13 mouse cellular contexts compared by ENCODE assay signal in genomic region chr7:125492551-125492950, GRCm38 (mm10). TPM values are rescaled to one million over a fixed set of nuclear protein-coding genes. Genes with fewer than 3 reads are reported as not detected.
A peak's percentile ranks its signal among the peaks of the same experiment; 100 is the strongest.
DNase-seq lines count a peak whose midpoint lies in the region; ATAC-seq and TF ChIP-seq lines count a peak whose summit lies in the region.
"Had no signal": no experiment of that assay in that cellular context is flagged by ENCODE, and none has a peak within 500 bp of the region (broad histone marks: within the 10 kb centered on the region; RNA-seq: fewer than 3 reads in every experiment).

No protein-coding gene starts in this region.

- peaks cover 31% of the 10 kb centered on the region for H3K4me1 ChIP-seq in hindbrain, embryonic 13.5 days (replicated peaks)
- H3K4me1 ChIP-seq in hindbrain, postnatal 0 days (ENCODE audit: insufficient read depth, low read length) = peaks cover 7% of the 10 kb centered on the region
- H3K4me1 ChIP-seq in thymus, adult 2 months (replicated peaks; ENCODE audit: control insufficient read depth, insufficient read depth, low read length) = peaks cover 59% of the 10 kb centered on the region
- H3K4me1 ChIP-seq in limb, embryonic 10.5 days = peaks cover 20% of the 10 kb centered on the region

- no peak for ATAC-seq in hindbrain, embryonic 13.5 days (ENCODE audit: low FRiP score)
- ATAC-seq in hindbrain, postnatal 0 days = no peak

- H3K36me3 ChIP-seq in hindbrain, embryonic 13.5 days = no peaks in the 10 kb centered on the region
- H3K36me3 ChIP-seq in hindbrain, postnatal 0 days (ENCODE audit: insufficient read depth, low read length) = no peaks in the 10 kb centered on the region
- no peaks in the 10 kb centered on the region for H3K36me3 ChIP-seq in thymus, adult 2 months (ENCODE audit: control insufficient read depth, insufficient read depth, low read length)
- no peaks in the 10 kb centered on the region for H3K36me3 ChIP-seq in limb, embryonic 10.5 days
- H3K36me3 ChIP-seq: liver, embryonic 15.5 days had no signal

- no peak for TF ChIP-seq CTCF in hindbrain, postnatal 0 days (IDR thresholded peaks at IDR 0.05; ENCODE audit: low read depth)
- no peak for TF ChIP-seq CTCF in thymus, adult 2 months (IDR thresholded peaks at IDR 0.05; ENCODE audit: borderline replicate concordance, control insufficient read depth, extremely low read depth, insufficient read depth, low read length, poor library complexity)

- H3K9me3 ChIP-seq in hindbrain, embryonic 13.5 days = no peaks in the 10 kb centered on the region
- H3K9me3 ChIP-seq in hindbrain, postnatal 0 days (ENCODE audit: low read length) = no peaks in the 10 kb centered on the region
- H3K9me3 ChIP-seq in limb, embryonic 10.5 days (replicated peaks) = no peaks in the 10 kb centered on the region
- H3K9me3 ChIP-seq: liver, embryonic 15.5 days had no signal

- no peaks in the 10 kb centered on the region for H3K27me3 ChIP-seq in hindbrain, embryonic 13.5 days
- H3K27me3 ChIP-seq in hindbrain, postnatal 0 days (ENCODE audit: insufficient read depth, low read length) = no peaks in the 10 kb centered on the region
- no peaks in the 10 kb centered on the region for H3K27me3 ChIP-seq in thymus, adult 2 months (ENCODE audit: control insufficient read depth, insufficient read depth, low read length)
- H3K27me3 ChIP-seq in limb, embryonic 10.5 days (ENCODE audit: low read depth, poor library complexity, severe bottlenecking) = no peaks in the 10 kb centered on the region
- H3K27me3 ChIP-seq: liver, embryonic 15.5 days had no signal

- WGBS in hindbrain, embryonic 13.5 days = 91% methylated on average over 6 of the region's 6 CpGs
- 85% methylated on average over 6 of the region's 6 CpGs for WGBS in hindbrain, postnatal 0 days
- 95% methylated on average over 6 of the region's 6 CpGs for WGBS in thymus, adult 2 months
- 83% methylated on average over 6 of the region's 6 CpGs for WGBS in limb, embryonic 10.5 days

- no peak overlapping the region for H3K4me3 ChIP-seq in hindbrain, embryonic 13.5 days
- no peak overlapping the region for H3K4me3 ChIP-seq in hindbrain, postnatal 0 days (ENCODE audit: low read length)
- no peak overlapping the region for H3K4me3 ChIP-seq in thymus, adult 2 months (ENCODE audit: control insufficient read depth, insufficient read depth, low read length)
- H3K4me3 ChIP-seq in limb, embryonic 10.5 days = no peak overlapping the region

- no peak overlapping the region for H3K4me2 ChIP-seq in hindbrain, embryonic 13.5 days
- H3K4me2 ChIP-seq in hindbrain, postnatal 0 days (ENCODE audit: low read depth, low read length) = no peak overlapping the region

- no peak for TF ChIP-seq POLR2A in thymus, adult 2 months (IDR thresholded peaks at IDR 0.05; ENCODE audit: control insufficient read depth, extremely low read depth, insufficient read depth, low read length, poor library complexity)

- H3K27ac ChIP-seq in hindbrain, embryonic 13.5 days = no peak overlapping the region
- no peak overlapping the region for H3K27ac ChIP-seq in hindbrain, postnatal 0 days
- peak overlapping the region; percentile 92 for H3K27ac ChIP-seq in thymus, adult 2 months (ENCODE audit: control insufficient read depth, insufficient read depth, low read length)
- peak overlapping the region; percentile 94; the same call in 1 of the 2 replicates for H3K27ac ChIP-seq in limb, embryonic 10.5 days

- peak overlapping the region; percentile 81; the same call in 1 of the 2 replicates for H3K9ac ChIP-seq in hindbrain, embryonic 13.5 days
- H3K9ac ChIP-seq in hindbrain, postnatal 0 days (replicated peaks; ENCODE audit: low read length) = no peak overlapping the region

- intact Hi-C loops in left cerebral cortex, postnatal 25 days (cut with DNase I) = no loop called here

- DNase-seq in hindbrain, postnatal 0 days (ENCODE audit: low spot score) = no peak
- DNase-seq in thymus, adult 2 months = no peak
- no peak for DNase-seq in thymus, adult 18-20 months
- DNase-seq in limb, embryonic 10.5 days (ENCODE audit: low spot score) = no peak
- DNase-seq in embryo, embryonic 10.5 days (ENCODE audit: low spot score) = no peak
- DNase-seq in left cerebral cortex, postnatal 25 days (ENCODE audit: low spot score in 2 of 2) = no peak
- DNase-seq: cerebellum, adult 8-10 months; gastrocnemius, postnatal 36 days; kidney, postnatal 25 days; midbrain, embryonic 14.5 days; right cerebral cortex, adult 18-20 months had no signal

RNA-seq across cellular contexts. Expression of gene Nsmce1, which starts 1.2 kb away (rescaled TPM):
- 104 TPM in 2 replicates for polyA plus RNA-seq in hindbrain, embryonic 13.5 days (2015; fragmentation: Nextera tagmentation; extraction: Ambion mirVana)
- 21.3 and 27.8 TPM in 2 replicates for total RNA-seq in hindbrain, postnatal 0 days (2014; rRNA removed)
- polyA plus RNA-seq in hindbrain, postnatal 0 days (2015; fragmentation: Nextera tagmentation; extraction: Ambion mirVana) = 87.9 and 88.6 TPM in 2 replicates
- polyA plus RNA-seq in thymus, adult 2 months (2012; rRNA removed) = 93.7 and 111 TPM in 2 replicates
- polyA plus RNA-seq in limb, embryonic 10.5 days (2016; fragmentation: Nextera tagmentation; extraction: Ambion mirVana) = 123 and 129 TPM in 2 replicates
- 10 to 100 TPM; 12.8 to 13.4 TPM for total RNA-seq in left cerebral cortex, postnatal 25 days (2021)

RNA-seq across cellular contexts. Expression of gene Kdm8, which starts 48.1 kb away (rescaled TPM):
- 5.4 and 5.9 TPM in 2 replicates for polyA plus RNA-seq in hindbrain, embryonic 13.5 days (2015; fragmentation: Nextera tagmentation; extraction: Ambion mirVana)
- 7.2 and 7.5 TPM in 2 replicates for total RNA-seq in hindbrain, postnatal 0 days (2014; rRNA removed)
- polyA plus RNA-seq in hindbrain, postnatal 0 days (2015; fragmentation: Nextera tagmentation; extraction: Ambion mirVana) = 4.1 and 5.0 TPM in 2 replicates
- polyA plus RNA-seq in thymus, adult 2 months (2012; rRNA removed) = 12.5 and 14.2 TPM in 2 replicates
- polyA plus RNA-seq in limb, embryonic 10.5 days (2016; fragmentation: Nextera tagmentation; extraction: Ambion mirVana) = 18.7 and 19.5 TPM in 2 replicates
- 1 to 10 TPM; 3.8 to 4.7 TPM for total RNA-seq in left cerebral cortex, postnatal 25 days (2021)

RNA-seq across cellular contexts. Expression of gene Il4ra, which starts 59.4 kb away (rescaled TPM):
- polyA plus RNA-seq in hindbrain, embryonic 13.5 days (2015; fragmentation: Nextera tagmentation; extraction: Ambion mirVana) = 4.1 and 4.2 TPM in 2 replicates
- 13.3 and 14.3 TPM in 2 replicates for total RNA-seq in hindbrain, postnatal 0 days (2014; rRNA removed)
- polyA plus RNA-seq in hindbrain, postnatal 0 days (2015; fragmentation: Nextera tagmentation; extraction: Ambion mirVana) = 4.5 and 5.0 TPM in 2 replicates
- 141 and 189 TPM in 2 replicates for polyA plus RNA-seq in thymus, adult 2 months (2012; rRNA removed)
- polyA plus RNA-seq in limb, embryonic 10.5 days (2016; fragmentation: Nextera tagmentation; extraction: Ambion mirVana) = 3.1 and 4.2 TPM in 2 replicates
- total RNA-seq in left cerebral cortex, postnatal 25 days (2021) = 1 to 10 TPM; 6.1 to 7.1 TPM

Comparison
In these comparisons a context has a peak if more than half of its experiments do, and no peak if none do; other contexts are left out.
1. H3K27ac ChIP-seq: peak in thymus, adult 2 months (single experiment) and limb, embryonic 10.5 days (single experiment); none in hindbrain, embryonic 13.5 days (single experiment) and hindbrain, postnatal 0 days (single experiment).
2. RNA of gene Il4ra, which starts 59.4 kb away (polyA plus RNA-seq): 141 to 189 TPM in thymus, adult 2 months; 4.5 to 5.0 TPM in hindbrain, postnatal 0 days, 3.1 to 4.2 TPM in limb, embryonic 10.5 days and 4.1 to 4.2 TPM in hindbrain, embryonic 13.5 days; every median in the first group is over 10 times any median in the second.